Mouse (Mus musculus) cerebellum, adult 2 months (tissue): Measurements from ENCODE around the gene Ttc3. TPM values are rescaled to one million over a fixed set of nuclear protein-coding genes. Genes with fewer than 3 reads are reported as not detected.
"Not testable (repeated sequence)": the region's sequence is repeated elsewhere in the genome, so short reads cannot be mapped to it uniquely, and the experiment has no call there.

Experiments
- DNase-seq, 2 experiments: peaks; one replicate each; pipeline ENCODE4 v3.0.0; 2021
- H3K27ac ChIP-seq: fragments of 200-500 bp; 2 replicates; pipeline ENCODE4 v1.5.1; 2012; ENCODE audit warnings: low read length, control low read depth, inconsistent platforms; ENCODE audit not compliant: insufficient read depth
- H3K27me3 ChIP-seq: fragments of 200-500 bp; 2 replicates; pipeline ENCODE4 v1.6.1; 2012; ENCODE audit warnings: inconsistent platforms, mild to moderate bottlenecking, low read length, moderate library complexity; ENCODE audit not compliant: control insufficient read depth, insufficient read depth
- H3K4me1 ChIP-seq: fragments of 200-500 bp; 2 replicates; pipeline ENCODE4 v1.6.1; 2011; ENCODE audit warnings: low read length; ENCODE audit not compliant: control insufficient read depth, insufficient read depth
- H3K4me3 ChIP-seq: fragments of 200-500 bp; replicated peaks from 2 replicates; pipeline ENCODE3; 2011; ENCODE audit warnings: mild to moderate bottlenecking, low read depth, low read length, control low read depth; ENCODE audit not compliant: insufficient read depth
- CTCF ChIP-seq: fragments of 200-500 bp; IDR thresholded peaks from 2 replicates; pipeline ENCODE4 v1.5.1; 2011; ENCODE audit warnings: low read depth, mild to moderate bottlenecking, control low read depth, low read length, moderate library complexity, borderline replicate concordance; ENCODE audit not compliant: insufficient read depth
- POLR2A ChIP-seq: fragments of 200-500 bp; IDR thresholded peaks from 2 replicates; pipeline ENCODE4 v1.6.1; 2011; ENCODE audit warnings: low read length, control low read depth, borderline replicate concordance; ENCODE audit not compliant: insufficient read depth
- WGBS: fragments of 180-500 bp; shearing (Covaris S2); methylation state at CpG from one replicate; pipeline ENCODE4 v1.1.7; 2018; 5-methylcytosine and 5-hydroxymethylcytosine counted together
- polyA plus RNA-seq: library from polyadenylated mRNA; depleted of rRNA; stranded (reverse); fragments of >200 nt; gene quantifications from 2 replicates; pipeline ENCODE4 v1.2.3, GENCODE M21; 2012

The Ttc3 gene
- polyA plus RNA-seq, 1 experiment, result 301 TPM

DNA sequence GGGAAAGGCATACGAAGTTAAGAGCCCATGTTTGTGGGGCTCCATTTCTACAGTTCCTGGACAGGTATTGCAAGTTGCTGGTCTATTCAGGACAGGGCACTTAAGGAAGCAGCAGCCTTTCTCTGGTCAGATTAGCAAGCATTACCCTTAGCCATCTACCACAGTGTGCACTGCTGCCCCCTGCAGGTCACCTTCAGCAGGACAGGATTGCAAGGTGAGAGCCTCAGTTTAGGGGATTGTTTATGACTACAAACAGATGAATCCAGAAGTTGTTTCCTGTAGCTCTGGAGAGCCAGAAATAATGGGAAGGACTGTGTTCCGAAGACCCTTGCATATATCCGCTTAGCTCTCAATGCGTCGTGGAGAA, 38.5 kb upstream of the Ttc3 start:
- Histone ChIP-seq H3K4me3 (no peak overlapping the region), H3K4me1 (no peaks in the 10 kb centered on the region), H3K27ac (no peak overlapping the region), H3K27me3 (no peaks in the 10 kb centered on the region; the same call in 1 of the 2 replicates)
- peak; percentile 57 to 76 for DNase-seq
- TF ChIP-seq CTCF (peak; percentile 95), POLR2A (no peak)
- WGBS, result 71% methylated on average over 5 of the region's 5 CpGs

DNA sequence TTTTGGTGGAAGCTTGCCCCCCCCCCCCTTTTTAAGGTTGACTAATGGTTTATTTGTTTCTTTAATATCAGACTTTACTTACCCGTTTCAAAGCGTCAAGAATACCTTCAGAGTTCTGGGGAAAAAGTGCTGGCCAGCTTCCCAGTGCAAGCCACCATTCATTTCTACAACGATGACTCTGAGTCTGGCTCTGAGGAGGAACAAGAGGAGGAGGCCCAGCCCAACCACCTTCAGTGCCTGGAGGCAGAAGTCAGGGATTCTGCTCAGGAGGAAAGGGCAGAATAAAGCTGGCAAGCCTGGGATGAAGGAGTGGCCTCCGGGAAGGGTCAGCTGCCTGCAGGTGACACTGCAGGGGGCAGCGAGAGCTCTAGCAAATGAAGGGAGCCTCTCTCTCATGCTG, 34.8 kb upstream of the Ttc3 start:
- no peak for DNase-seq
- TF ChIP-seq CTCF (no peak), POLR2A (no peak)
- Histone ChIP-seq H3K27me3 (no peaks in the 10 kb centered on the region), H3K27ac (no peak overlapping the region), H3K4me3 (no peak overlapping the region), H3K4me1 (no peaks in the 10 kb centered on the region)
- WGBS, result 35% methylated on average over 5 of the region's 5 CpGs

DNA sequence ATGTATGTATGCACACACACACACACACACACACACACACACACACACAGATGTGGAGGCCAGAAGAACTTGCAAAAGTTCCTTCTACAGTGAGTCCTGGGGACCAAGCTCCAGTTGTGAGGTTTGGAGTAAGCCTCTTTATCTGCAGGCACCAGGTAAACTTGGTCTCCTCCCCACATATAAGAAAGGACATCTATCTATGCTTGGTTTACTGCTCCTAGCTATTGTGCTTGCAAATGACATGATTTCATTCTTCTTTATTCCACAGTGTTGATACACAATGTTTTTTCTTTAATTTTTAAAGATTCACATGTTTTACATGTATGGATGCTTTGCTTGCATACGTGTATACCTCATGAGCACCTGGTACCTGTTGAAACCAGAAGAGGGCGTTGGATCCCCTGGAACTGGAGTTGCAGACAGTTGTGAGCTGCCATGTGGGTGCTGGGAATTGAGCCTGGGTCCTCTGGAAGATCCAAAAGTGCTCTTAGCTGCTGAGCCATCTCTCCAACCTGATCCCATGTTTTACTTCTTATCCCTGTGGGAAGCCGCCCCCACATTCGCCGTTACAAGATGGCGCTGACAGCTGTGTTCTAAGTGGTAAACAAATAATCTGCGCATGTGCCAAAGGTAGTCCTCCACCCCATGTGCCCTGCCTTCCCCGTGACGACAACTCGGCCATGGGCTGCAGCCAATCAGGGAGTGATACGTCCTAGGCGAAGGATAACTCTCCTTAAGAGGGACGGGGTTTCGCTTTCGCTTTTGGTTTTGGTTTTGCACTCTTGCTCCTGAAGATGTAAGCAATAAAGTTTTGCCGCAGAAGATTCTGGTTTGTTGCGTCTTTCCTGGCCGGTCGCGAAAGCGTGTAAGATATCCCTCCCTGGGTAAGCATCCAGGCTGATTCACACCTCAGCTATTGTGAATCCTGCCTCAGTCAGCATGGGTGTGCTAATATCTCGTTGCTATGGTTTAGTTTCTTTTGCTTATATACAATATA, 31.0 kb upstream of the Ttc3 start:
- 89% methylated on average over 21 of the region's 22 CpGs for WGBS
- H3K4me1 ChIP-seq, DNase-seq, H3K27ac ChIP-seq, H3K4me3 ChIP-seq, H3K27me3 ChIP-seq: not testable (repeated sequence)

DNA sequence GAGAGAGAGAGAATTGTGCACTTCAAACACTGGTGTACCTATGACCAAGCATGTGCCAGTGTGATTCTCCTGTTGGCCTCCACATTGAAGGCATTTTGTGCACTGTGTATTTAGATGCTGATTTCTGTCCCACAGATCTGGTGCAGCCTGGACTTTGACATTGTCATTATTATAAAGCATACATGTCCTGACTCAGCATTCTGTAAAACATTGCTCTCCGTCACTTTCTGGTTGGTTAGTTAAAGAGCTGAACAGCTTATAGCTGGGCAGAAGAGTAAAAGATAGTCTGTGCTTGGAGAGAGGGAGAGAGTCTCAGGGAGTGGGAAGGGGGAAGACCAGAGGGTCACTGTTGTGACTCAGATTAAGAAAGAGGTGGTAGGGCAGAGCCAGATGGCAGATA, 24.7 kb upstream of the Ttc3 start:
- H3K4me3 ChIP-seq, result no peak overlapping the region
- WGBS, result 90% methylated on average over 1 of the region's 1 CpGs
- TF ChIP-seq CTCF (no peak), POLR2A (no peak)
- H3K4me1 ChIP-seq, result no peaks in the 10 kb centered on the region
- no peak overlapping the region for H3K27ac ChIP-seq
- H3K27me3 ChIP-seq, result no peaks in the 10 kb centered on the region
- DNase-seq, result no peak

DNA sequence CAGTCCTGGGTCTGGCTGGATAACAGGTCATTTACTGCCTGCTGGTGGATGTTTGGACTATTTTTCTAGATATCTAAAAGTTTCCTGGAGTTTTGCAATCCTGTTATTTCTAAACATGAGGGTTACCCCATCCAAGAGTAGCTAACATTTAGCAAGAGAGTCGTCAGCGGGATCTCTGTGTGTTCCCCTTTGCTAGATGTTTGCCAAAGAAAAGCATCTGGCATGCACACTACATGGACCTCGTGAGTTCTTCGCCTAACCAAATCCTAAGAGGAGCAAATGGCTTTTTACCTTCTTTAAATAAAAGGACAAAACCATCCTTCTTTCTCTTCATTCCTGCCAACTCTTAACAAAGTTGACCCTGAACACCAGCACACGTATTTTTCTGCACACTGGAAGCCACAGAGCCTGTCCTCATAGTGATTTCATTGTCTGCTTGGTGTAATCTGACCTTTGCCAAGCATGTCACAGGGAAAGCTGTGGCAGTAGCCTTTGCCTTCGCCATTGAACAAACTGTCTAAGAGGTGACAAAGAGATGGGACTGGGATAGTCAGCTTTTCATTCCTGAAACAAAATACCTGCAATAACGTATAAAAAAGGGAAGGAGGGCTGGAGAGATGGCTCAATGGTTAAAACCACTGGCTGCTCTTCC, 23.2 kb upstream of the Ttc3 start:
- no peak overlapping the region for H3K4me3 ChIP-seq
- no peak for DNase-seq
- H3K27me3 ChIP-seq, result no peaks in the 10 kb centered on the region
- no peak overlapping the region for H3K27ac ChIP-seq
- WGBS, result 73% methylated on average over 7 of the region's 7 CpGs
- H3K4me1 ChIP-seq, result no peaks in the 10 kb centered on the region
- TF ChIP-seq POLR2A (no peak), CTCF (no peak)

DNA sequence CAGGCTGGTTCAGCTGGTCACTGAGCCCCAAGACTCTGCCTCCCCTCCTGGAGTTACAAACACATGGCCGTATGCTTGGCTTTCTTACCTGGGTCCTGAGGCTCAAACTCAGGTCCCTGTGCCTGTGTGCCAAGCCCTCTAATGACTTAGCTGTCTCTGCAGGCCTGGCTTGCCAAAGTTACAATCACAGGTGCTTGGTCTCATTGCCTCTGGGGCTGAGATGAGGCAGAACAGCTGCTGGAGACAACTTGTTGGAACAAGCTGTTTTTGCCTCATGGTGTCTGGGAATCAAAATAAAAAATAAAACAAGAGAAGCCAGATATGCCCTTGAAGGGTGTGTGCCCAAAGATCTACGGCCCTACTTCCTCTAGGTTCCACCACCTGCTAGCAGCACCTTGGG, 21.6 kb upstream of the Ttc3 start:
- no peak for DNase-seq
- H3K27ac ChIP-seq, result no peak overlapping the region
- TF ChIP-seq POLR2A (no peak), CTCF (no peak)
- 91% methylated on average over 2 of the region's 2 CpGs for WGBS
- H3K27me3 ChIP-seq, result no peaks in the 10 kb centered on the region
- no peak overlapping the region for H3K4me3 ChIP-seq
- no peaks in the 10 kb centered on the region for H3K4me1 ChIP-seq

DNA sequence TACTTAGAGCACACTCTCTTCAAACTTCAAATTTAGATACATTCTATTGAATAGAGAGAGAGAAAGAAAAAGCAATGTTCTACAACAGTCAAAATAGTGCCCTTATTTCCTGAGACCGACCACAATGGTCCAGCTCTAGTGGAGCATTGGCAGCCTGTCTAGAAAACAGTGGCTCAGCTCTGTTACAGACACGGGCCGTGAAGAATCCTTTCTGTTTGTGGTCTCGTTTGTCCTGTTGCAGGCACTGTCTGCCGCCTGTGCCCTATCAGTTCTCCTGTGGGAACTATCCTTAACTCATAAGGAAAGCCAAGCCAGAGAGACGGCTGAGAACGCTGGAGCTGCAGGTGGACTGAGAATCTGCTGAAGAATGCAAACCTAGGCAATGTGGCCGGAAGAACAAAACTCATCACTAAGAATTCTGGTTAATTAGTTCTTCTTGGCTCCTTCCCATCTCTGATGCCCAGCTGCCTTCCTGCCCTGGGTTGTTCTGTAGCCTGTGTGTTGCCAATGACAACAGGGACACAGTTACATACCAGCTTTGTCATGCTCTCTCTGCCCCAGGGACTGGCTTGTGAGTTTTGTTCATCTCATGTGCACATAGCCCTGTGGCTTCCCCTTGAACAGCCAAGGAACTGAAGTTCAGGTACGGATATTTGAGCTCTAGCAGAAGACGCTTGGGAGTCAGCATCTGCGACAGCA, 20.7 kb upstream of the Ttc3 start:
- no peaks in the 10 kb centered on the region for H3K27me3 ChIP-seq
- WGBS, result 32% methylated on average over 11 of the region's 11 CpGs
- no peak overlapping the region for H3K27ac ChIP-seq
- H3K4me1 ChIP-seq, result no peaks in the 10 kb centered on the region
- no peak overlapping the region for H3K4me3 ChIP-seq
- DNase-seq, result no peak
- no peak for TF ChIP-seq POLR2A
- TF ChIP-seq CTCF, result no peak

DNA sequence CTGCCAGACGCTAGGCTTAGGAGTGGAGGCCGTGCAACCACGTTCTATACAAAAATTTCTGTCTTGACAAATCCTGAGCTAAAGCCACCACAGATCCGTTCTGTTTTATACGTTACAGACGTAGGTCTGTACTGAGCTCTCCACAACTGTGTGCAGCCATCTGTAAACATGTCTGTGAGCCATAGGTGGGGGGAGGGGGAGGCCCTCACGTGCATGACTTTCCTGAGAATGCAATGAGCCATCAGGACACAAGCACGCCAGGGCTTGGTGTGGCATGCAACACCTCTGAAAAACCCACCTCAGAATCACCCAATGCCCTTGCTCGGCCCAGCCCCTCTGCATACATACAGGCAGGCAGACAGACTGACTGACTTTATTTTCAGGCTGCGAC, 20.1 kb upstream of the Ttc3 start:
- no peaks in the 10 kb centered on the region for H3K27me3 ChIP-seq
- TF ChIP-seq POLR2A (no peak), CTCF (no peak)
- DNase-seq, result no peak
- H3K4me1 ChIP-seq, result no peaks in the 10 kb centered on the region
- H3K4me3 ChIP-seq, result no peak overlapping the region
- 51% methylated on average over 10 of the region's 10 CpGs for WGBS
- no peak overlapping the region for H3K27ac ChIP-seq
